Mouse (Mus musculus): ENCODE results near the gene Tceal5.

GRCm38 (mm10) chrX:136216303-136216702 lies 12.6 kb upstream of the Tceal5 start:
- TF ChIP-seq TAL1 (IDR thresholded peaks at IDR 0.05; ENCODE audit: low read length) (no peak), GATA1 (IDR thresholded peaks at IDR 0.05; ENCODE audit: low read length) (no peak)

Measured in erythroblast, embryonic 14.5 days (primary cell).